Mouse (Mus musculus): ENCODE measurements around the gene Disp2.

The Disp2 gene

GRCm38 (mm10) chr2:118844427-118844826 lies 64.9 kb downstream of the Disp2 start:
- no peak for DNase-seq (ENCODE audit: low spot score)

DNA sequence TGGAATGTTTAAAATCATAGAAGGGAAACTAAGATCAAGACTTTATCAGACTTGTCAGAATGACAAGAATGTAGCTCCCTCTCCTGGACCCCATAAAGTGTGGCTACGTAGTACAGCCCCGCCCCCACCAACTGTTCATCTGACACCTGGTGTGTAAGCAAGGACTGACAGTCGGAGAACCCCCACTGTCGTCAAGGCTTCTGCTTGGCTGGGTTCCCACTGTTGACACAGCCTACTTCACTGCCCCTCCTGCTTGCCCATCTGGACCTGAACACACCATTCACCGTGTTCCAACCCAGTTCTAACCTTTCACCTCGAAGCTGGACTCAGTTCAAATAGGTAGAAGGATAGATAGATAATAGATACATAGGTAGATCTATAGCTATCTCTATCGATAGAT lies 66.7 kb downstream of the Disp2 start:
- no peak for DNase-seq (ENCODE audit: low spot score)

DNA sequence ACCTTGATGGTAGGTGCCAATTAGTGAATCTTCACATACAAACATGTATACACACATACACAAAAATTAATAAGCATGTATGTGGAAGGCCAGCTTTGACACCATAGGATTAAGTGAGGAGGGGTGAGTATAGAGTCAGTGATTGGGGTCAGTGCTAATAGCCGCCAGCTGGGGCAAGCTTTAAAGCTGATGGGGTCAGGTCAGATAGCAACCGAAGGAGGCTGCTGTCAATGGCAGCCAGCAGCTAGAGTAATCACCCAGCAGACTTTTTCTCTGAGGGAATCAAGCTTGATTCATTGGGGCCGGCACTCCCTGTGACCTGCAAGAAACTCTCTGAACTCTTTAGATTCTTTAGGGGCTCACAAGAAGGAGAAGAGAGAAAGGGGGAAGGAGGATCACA lies 72.2 kb downstream of the Disp2 start:
- no peak for DNase-seq (ENCODE audit: low spot score)

Data from c-Kit-positive CD71-positive TER-119-positive erythroid progenitor cells, embryonic 14.5 days (primary cell).